ENCODE assay signal across 10 mouse cellular contexts in genomic region chr5:123993263-123994036, GRCm38 (mm10). TPM values are rescaled to one million over a fixed set of nuclear protein-coding genes. Genes with fewer than 3 reads are reported as not detected.
A peak's percentile ranks its signal among the peaks of the same experiment; 100 is the strongest.
DNase-seq lines count a peak whose midpoint lies in the region; ATAC-seq lines count a peak whose summit lies in the region.
"Had no signal": no experiment of that assay in that cellular context is flagged by ENCODE, and none has a peak within 500 bp of the region (broad histone marks: within the 10 kb centered on the region; RNA-seq: fewer than 3 reads in every experiment).

No protein-coding gene starts in this region.

- H3K4me3 ChIP-seq in lung, embryonic 15.5 days = no peak overlapping the region
- H3K4me3 ChIP-seq in forebrain, embryonic 12.5 days (replicated peaks) = no peak overlapping the region
- H3K4me3 ChIP-seq in neural tube, embryonic 14.5 days (ENCODE audit: low read depth, low read length) = no peak overlapping the region
- H3K4me3 ChIP-seq: embryonic facial prominence, embryonic 13.5 days; limb, embryonic 15.5 days had no signal

- DNase-seq in lung, adult 18-20 months = no peak
- DNase-seq in layer of hippocampus, adult 18-20 months (ENCODE audit: low spot score in 2 of 2) = peak; percentile 71 to 86
- DNase-seq in yolk sac, embryonic 10.5 days (ENCODE audit: low spot score) = no peak
- no peak for DNase-seq in embryo, embryonic 9.5 days (ENCODE audit: extremely low spot score)
- DNase-seq in kidney, adult 8-10 months = no peak

- peak; percentile 56; the same call in 1 of the 2 replicates for ATAC-seq in lung, embryonic 15.5 days (ENCODE audit: borderline replicate concordance, extremely low read depth, low FRiP score, low TSS enrichment)
- no peak for ATAC-seq in forebrain, embryonic 12.5 days (ENCODE audit: low FRiP score)
- peak; percentile 82 for ATAC-seq in neural tube, embryonic 14.5 days (ENCODE audit: low read depth)

- H3K36me3 ChIP-seq in lung, embryonic 15.5 days = no peaks in the 10 kb centered on the region
- 0 out of 2 replicates have a peak, but pooled peaks cover 4% of the 10 kb centered on the region for H3K36me3 ChIP-seq in forebrain, embryonic 12.5 days (replicated peaks)
- H3K36me3 ChIP-seq in neural tube, embryonic 14.5 days (ENCODE audit: control insufficient read depth, insufficient read depth, low read length) = no peaks in the 10 kb centered on the region

- no peaks in the 10 kb centered on the region for H3K27me3 ChIP-seq in lung, embryonic 15.5 days
- H3K27me3 ChIP-seq in forebrain, embryonic 12.5 days = no peaks in the 10 kb centered on the region
- no peaks in the 10 kb centered on the region for H3K27me3 ChIP-seq in neural tube, embryonic 14.5 days (ENCODE audit: control insufficient read depth, insufficient read depth, low read length)
- H3K27me3 ChIP-seq: embryonic facial prominence, embryonic 13.5 days; limb, embryonic 15.5 days had no signal

- H3K27ac ChIP-seq in lung, embryonic 15.5 days = 0 out of 2 replicates have a peak overlapping the region, but pooled peaks have one; percentile 69
- H3K27ac ChIP-seq in forebrain, embryonic 12.5 days = peak overlapping the region; percentile 9; the same call in 1 of the 2 replicates
- peak overlapping the region; percentile 30 for H3K27ac ChIP-seq in neural tube, embryonic 14.5 days (ENCODE audit: low read depth, low read length)
- H3K27ac ChIP-seq: embryonic facial prominence, embryonic 13.5 days had no signal

- H3K4me1 ChIP-seq in lung, embryonic 15.5 days = peaks cover 7% of the 10 kb centered on the region
- peaks cover 13% of the 10 kb centered on the region; the same call in 1 of the 2 replicates for H3K4me1 ChIP-seq in forebrain, embryonic 12.5 days
- H3K4me1 ChIP-seq in neural tube, embryonic 14.5 days (ENCODE audit: control insufficient read depth, insufficient read depth, low read length) = peaks cover 5% of the 10 kb centered on the region; the same call in 1 of the 2 replicates

- 60% methylated on average over 7 of the region's 7 CpGs for WGBS in lung, embryonic 15.5 days
- 63% methylated on average over 7 of the region's 7 CpGs for WGBS in forebrain, embryonic 12.5 days
- 50% methylated on average over 7 of the region's 7 CpGs for WGBS in neural tube, embryonic 14.5 days

- H3K9me3 ChIP-seq in lung, embryonic 15.5 days = no peaks in the 10 kb centered on the region
- no peaks in the 10 kb centered on the region for H3K9me3 ChIP-seq in forebrain, embryonic 12.5 days
- H3K9me3 ChIP-seq in neural tube, embryonic 14.5 days (ENCODE audit: control insufficient read depth, low read length) = no peaks in the 10 kb centered on the region
- H3K9me3 ChIP-seq: embryonic facial prominence, embryonic 13.5 days; limb, embryonic 15.5 days had no signal

- no peak overlapping the region for H3K9ac ChIP-seq in lung, embryonic 15.5 days
- no peak overlapping the region for H3K9ac ChIP-seq in forebrain, embryonic 12.5 days
- no peak overlapping the region for H3K9ac ChIP-seq in neural tube, embryonic 14.5 days (replicated peaks; ENCODE audit: low read depth, low read length)
- H3K9ac ChIP-seq: embryonic facial prominence, embryonic 13.5 days; limb, embryonic 15.5 days had no signal

- H3K4me2 ChIP-seq in lung, embryonic 15.5 days = no peak overlapping the region
- no peak overlapping the region for H3K4me2 ChIP-seq in forebrain, embryonic 12.5 days
- no peak overlapping the region for H3K4me2 ChIP-seq in neural tube, embryonic 14.5 days (ENCODE audit: low read depth, low read length)
- H3K4me2 ChIP-seq: embryonic facial prominence, embryonic 13.5 days; limb, embryonic 15.5 days had no signal

RNA-seq across cellular contexts. Expression of gene Hip1r, which starts 20.0 kb away (rescaled TPM):
- polyA plus RNA-seq in lung, embryonic 15.5 days (2015; fragmentation: Nextera tagmentation; extraction: Ambion mirVana) = 11.8 and 13.3 TPM in 2 replicates
- polyA plus RNA-seq in forebrain, embryonic 12.5 days (2016; fragmentation: Nextera tagmentation; extraction: Ambion mirVana) = 16.0 and 17.9 TPM in 2 replicates
- 10 to 100 TPM; 46.3 to 48.5 TPM for total RNA-seq in layer of hippocampus, adult 18-20 months (2021)
- 19.7 and 21.4 TPM in 2 replicates for polyA plus RNA-seq in neural tube, embryonic 14.5 days (2014; fragmentation: Nextera tagmentation; extraction: Ambion mirVana)

RNA-seq across cellular contexts. Expression of gene Vps37b, which starts 38.6 kb away (rescaled TPM):
- polyA plus RNA-seq in lung, embryonic 15.5 days (2015; fragmentation: Nextera tagmentation; extraction: Ambion mirVana) = 38.1 and 41.3 TPM in 2 replicates
- 70.5 and 73.4 TPM in 2 replicates for polyA plus RNA-seq in forebrain, embryonic 12.5 days (2016; fragmentation: Nextera tagmentation; extraction: Ambion mirVana)
- total RNA-seq in layer of hippocampus, adult 18-20 months (2021) = 10 to 100 TPM; 38.0 to 43.9 TPM
- 47.1 and 58.1 TPM in 2 replicates for polyA plus RNA-seq in neural tube, embryonic 14.5 days (2014; fragmentation: Nextera tagmentation; extraction: Ambion mirVana)

Comparison
In these comparisons a context has a peak if more than half of its experiments do, and no peak if none do; other contexts are left out.
1. H3K27ac ChIP-seq: peak in every context shown above with its lines; median percentile 69 in lung, embryonic 15.5 days; 30 in neural tube, embryonic 14.5 days; 9 in forebrain, embryonic 12.5 days.
2. DNase-seq: peak in layer of hippocampus, adult 18-20 months (2 of 2); none in lung, adult 18-20 months (0 of 2), yolk sac, embryonic 10.5 days (single experiment), embryo, embryonic 9.5 days (single experiment) and kidney, adult 8-10 months (0 of 2).